Mouse (Mus musculus): ENCODE measurements around the gene Ddx39b.

Ddx39b gene

DNA sequence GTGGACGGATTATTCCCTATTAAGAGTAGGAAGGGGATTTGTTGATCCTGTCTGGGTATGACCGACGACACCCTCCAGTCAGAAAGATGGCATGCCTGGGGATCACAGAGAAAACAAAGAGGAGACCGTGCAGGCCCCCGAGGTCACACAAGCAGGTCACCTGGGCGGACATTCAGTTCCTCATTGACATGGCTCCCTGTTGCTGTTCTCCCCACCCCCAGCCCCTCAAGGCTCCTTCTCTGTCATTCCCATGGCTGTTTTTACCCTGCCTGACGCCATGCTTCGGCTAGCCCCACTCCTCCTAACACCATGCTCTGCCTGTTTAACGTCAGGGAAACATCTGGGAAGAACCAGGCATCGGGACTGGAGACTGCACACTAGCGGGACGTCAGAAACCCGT is 20.1 kb downstream of the Ddx39b start:
- no peak for DNase-seq (ENCODE audit: low read depth)

DNA sequence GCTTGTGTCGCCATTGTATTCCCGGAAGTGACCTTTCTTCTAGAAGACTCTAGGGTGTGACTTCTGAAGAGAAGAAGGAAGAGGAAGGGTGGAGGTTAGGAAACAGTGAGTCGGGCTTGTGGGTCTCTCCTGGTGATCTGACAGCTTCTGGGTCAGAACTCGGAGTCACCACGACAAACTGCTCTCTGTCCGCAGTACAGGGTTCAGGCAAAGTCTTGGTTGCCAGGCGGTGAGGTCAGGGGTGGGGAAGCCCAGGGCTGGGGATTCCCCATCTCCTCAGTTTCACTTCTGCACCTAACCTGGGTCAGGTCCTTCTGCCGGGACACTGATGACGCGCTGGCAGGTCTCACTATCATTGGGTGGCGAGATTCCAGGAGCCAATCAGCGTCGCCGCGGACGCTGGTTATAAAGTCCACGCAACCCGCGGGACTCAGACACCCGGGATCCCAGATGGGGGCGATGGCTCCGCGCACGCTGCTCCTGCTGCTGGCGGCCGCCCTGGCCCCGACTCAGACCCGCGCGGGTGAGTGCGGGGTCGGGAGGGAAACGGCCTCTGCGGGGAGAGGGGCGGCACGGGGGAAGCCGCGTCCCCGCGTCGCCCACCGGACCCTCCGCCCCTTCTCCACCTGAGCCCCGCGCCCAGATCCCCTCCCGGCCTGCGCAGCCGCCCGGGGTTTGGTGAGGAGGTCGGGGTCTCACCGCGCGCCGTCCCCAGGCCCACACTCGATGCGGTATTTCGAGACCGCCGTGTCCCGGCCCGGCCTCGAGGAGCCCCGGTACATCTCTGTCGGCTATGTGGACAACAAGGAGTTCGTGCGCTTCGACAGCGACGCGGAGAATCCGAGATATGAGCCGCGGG is 21.3 kb downstream of the Ddx39b start, which contains the start of gene H2-D1:
Gene H2-D1, plus strand, starts transcription at position 67 of the 859 bp plus-strand sequence.
- peak; percentile 99 for DNase-seq (ENCODE audit: low read depth)

DNA sequence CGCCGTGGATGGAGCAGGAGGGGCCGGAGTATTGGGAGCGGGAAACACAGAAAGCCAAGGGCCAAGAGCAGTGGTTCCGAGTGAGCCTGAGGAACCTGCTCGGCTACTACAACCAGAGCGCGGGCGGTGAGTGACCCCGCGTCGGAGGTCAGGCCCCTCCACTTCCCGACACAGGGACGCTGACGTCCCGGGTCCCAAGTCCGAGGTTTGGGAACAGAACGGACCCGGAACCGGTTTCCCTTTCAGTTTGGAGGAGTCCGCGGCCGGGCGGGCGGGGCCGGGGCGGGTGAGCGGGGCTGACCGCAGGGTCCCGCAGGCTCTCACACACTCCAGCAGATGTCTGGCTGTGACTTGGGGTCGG is 22.0 kb downstream of the Ddx39b start:
- DNase-seq (ENCODE audit: low read depth), result peak; percentile 73

DNA sequence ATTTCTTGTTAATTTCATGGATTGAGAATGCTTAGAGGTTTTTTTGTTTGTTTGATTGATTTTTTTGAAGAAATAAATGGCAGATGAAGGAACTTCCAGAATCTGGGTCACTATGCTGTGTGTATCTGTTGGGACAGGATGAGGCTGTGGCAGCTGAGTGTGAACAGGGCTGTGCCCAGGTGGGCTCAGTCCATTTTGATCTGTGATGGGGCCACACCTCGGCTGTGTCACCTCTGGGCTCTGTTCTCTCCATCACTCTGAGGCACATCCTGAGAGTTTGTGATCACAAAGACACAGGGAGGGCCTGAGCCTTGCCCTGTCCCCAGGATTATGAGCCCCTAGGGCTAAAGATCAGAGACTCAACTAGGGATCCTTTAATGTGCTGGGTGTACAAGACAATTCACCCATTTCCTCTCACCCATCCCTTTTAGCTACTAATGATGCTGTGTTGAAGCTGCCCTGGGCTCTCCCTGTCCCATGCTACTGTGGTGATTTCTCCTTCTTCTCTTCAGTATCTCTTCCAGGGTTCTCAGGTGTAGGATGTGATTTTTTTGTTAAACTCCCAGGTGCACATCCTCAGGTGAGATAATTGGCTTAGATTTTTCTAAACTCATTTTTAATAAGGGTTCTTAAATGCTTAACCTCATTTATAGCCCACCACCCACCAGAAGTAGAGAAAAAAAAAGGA is 26.0 kb downstream of the Ddx39b start:
- DNase-seq (ENCODE audit: low read depth), result peak; percentile 39

DNA sequence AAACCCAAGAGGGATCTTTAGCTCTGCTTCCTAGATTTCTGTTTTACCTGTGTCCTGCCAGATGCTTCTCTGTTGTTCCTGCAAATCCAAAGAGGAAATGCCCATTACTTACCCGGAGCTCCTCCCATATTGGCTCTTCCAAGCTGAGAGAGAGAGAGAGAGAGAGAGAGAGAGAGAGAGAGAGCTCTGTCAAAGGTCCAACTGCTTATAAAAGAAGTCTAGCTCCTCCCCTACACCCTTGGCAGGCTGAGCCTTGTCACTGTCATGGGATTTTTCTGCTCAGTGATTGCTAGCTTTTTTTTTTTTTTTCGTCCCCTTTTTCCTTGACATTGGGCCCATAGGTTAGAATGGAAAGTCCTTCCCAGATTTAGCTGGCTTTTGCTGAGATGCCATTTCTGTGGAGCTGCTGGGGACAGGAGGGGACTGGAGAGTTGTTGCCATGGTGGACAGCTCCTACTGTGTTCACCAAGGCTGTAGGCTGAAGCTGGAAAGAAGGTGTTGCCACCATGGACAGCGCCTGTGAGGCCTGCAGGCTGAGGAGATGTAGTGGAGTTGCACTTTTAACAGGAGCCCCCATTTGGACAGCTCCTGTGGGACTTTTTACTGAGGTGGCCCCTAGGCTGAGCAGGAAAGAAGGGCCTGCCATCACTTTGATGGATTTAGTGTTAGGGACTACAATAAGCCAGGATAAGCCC is 28.3 kb downstream of the Ddx39b start:
- peak; percentile 78 for DNase-seq (ENCODE audit: low read depth)

DNA sequence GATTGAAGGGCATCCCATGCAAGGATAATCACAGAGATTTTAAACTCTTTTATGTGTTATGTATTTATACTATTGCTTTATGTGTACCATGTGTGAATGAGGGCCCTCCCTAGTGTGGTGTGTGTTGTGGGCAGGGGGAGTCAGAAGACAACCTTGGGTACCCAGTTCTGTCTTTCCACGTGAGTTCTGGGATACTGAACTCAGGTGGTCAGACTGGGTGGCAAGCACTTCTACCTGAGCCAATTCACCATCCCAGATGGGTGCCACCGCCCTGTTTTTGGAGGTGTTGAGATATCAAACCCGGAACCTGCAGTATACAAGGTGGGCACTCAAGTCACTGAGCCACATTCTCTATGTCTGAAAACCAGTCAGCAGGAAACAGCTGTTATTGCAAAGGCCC is 30.7 kb downstream of the Ddx39b start:
- DNase-seq (ENCODE audit: low read depth), result no peak

DNA sequence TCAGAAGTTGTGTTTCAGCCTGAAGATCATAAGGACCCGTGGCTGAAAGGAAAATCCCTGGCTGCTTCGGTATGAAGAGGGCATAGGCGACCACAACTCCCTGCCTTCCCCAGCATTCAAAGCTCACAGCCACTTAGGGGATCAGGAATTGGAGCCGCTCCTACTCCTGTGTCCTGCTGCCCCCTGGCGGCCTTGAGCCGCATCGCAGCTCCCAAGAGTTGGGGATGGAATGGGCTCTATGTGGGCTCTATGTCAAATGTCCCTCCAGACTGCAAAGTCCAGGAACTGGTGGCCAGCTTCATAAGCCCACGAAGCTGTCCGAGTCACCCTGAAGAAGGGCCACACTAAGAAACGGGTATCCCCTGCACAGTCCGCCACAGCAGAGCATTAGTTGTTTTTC is 33.2 kb downstream of the Ddx39b start:
- DNase-seq (ENCODE audit: low read depth), result peak; percentile 88

DNA sequence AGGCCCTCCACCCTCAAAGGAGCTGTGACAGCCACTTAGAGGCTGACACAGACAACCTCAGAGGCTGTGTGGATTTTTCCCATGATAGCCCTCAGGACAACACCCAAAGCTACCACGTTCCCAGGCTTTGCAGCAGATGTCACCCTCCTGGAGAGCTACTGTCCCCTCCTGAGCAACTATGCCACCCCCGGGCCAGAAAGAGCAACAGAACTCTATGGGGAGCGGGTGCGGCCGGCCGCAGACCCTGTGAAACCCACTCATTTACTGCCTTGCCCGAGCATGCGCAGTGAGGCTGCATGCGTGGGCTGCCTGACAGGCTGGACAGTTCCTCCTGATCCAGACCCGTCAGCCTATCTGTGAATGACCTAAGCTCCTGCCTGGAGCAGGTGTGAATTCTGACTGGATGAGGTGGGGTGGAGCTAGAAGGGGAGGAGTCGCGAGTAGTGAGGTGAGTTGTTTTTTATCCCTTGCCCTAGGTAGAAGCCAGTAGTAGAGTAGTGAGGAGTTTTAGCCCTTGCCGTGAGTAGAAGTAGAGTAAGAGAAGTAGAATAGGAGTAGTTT is 34.8 kb downstream of the Ddx39b start:
- DNase-seq (ENCODE audit: low read depth), result no peak

DNA sequence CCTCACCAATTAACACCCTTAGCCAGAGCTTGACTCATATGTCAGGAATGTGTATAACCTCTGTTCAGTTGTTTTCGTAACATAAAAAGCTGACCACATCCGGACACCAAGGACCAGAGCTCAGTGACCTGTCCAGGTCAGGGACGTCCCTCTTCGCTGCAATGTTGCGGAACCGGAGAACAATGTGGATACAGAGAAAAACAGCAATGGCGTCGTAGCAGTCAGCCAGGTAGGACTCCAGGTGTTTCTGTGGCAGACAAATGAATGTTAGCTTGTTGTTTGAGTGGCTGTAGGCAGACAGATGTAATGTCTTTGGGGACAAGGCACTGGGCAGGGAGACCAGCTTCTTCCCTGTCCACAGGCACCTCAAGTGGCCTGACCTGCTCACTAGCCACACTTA is 36.5 kb downstream of the Ddx39b start:
- no peak for DNase-seq (ENCODE audit: low read depth)

DNA sequence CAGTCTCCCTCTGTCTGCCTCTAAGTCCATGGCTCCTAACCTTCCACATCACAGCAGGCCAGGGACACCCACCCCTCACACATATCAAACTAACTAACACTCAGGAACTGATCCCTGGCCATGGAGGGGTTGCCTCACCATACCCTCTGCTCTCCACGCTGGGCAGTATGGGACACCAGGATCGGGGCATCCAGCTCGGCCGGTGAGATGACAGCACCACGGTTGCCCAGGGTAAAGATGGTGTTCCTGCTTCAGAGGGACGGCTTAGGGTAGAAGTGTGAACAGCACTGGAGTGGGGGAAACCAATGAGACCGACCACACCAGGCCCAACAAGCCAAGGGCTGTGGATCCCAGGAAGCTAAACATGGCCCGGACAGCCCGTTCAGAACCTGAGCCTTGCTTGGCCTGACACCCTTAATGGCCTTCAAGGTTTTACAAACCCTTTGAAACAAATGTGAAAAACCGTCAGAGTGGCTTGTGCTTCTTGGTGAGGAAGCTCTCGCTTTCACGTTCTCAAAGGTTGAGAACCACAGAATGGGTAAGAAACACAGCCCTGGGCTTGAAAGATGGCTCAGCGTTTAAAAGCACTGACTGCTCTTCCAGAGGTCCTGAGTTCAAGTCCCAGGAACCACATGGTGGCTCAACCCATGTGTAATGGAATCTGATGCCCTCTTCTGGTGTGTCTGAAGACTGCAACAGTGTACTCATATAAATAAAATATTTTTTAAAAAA is 37.6 kb downstream of the Ddx39b start:
- DNase-seq (ENCODE audit: low read depth), result no peak

DNA sequence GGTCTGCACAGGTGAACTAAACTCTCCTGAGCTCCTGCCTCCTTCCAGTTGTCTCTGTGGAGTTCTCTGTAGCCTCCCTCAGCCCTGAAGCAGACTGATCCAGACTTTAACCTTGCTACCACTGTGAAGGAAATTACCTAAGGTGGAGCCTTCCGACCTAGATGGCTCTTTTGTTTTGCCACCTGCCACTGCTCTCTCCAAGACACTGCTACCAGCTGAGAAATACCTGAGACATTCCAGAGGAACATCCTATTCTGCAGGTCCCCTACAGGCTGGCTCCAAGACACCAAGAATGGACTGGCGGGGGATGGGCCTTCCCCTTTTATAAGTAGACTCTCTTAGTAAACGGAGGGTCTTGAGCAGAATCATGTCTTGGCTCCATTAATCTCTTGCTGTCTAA is 38.7 kb downstream of the Ddx39b start:
- DNase-seq (ENCODE audit: low read depth), result no peak

DNA sequence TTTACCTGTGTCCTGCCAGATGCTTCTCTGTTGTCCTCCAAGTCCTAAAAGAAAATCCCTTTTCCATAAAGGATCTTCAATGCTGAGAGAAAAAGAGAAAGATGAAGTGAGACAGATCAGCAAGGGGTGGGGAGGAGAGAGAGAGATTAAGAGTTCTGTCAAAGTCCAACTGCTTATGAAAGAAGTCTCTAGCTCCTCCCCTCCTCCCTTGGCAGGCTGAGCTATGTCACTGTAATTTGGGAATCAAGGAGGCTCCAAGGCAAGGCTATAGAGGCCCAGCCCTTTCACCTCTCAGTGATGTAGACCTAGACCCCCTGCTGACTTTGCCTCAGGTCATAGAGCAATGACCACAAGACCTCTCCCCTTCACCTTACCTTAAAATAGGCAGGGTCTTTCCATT is 43.9 kb downstream of the Ddx39b start:
- DNase-seq (ENCODE audit: low read depth), result no peak

DNA sequence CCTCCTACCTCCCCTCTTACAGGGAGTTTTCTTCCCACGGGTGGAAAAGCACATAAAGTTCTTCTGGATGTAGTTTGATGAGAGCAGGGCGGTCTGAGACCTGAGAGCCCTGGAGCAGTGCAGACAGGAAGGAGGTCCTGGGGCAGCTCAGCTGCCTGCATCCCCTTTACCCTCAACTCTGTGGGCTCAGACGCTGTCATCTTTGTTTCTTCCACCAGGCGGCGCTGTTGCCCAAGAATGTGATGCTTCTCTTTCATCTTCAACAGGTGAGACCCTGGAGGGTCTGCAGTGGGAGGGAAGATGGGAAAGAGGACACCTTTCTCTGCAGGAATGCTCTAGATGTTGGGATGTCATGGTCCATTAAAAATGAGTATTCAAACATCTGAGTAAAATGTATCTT is 54.2 kb downstream of the Ddx39b start:
- DNase-seq (ENCODE audit: low read depth), result peak; percentile 83

DNA sequence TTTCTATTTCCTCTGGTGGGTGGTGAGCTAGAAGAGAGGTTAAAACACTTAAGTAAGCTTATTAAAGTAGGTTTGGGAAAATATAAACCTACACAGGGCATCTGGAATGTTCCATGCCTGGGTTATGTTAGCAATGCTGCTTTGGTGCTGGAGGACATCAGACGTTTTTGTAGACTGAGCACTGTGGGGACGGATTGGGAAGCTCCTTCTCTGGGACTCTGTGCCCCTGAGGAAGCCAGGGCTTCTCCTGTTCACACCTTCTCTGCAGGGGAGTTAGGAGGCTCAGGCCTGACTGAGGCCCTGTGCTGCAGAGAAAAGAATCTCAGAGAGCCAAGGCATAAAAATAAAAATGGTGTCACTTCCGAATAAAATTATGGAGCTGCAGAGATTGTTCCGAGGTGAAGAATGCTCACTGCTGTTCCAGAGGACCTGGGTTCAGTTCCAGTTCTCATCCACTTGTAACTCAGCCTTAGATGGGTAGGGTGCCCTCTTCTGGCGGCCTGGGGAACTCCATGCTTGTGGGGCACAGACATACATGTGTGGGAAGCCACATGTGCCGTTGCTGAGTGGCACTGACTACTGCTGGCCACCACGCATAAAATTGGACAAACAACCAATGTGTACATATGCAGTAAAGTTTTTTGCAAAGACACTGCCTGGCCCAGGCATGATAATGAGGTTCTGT is 58.9 kb downstream of the Ddx39b start:
- DNase-seq (ENCODE audit: low read depth), result peak; percentile 49

DNA sequence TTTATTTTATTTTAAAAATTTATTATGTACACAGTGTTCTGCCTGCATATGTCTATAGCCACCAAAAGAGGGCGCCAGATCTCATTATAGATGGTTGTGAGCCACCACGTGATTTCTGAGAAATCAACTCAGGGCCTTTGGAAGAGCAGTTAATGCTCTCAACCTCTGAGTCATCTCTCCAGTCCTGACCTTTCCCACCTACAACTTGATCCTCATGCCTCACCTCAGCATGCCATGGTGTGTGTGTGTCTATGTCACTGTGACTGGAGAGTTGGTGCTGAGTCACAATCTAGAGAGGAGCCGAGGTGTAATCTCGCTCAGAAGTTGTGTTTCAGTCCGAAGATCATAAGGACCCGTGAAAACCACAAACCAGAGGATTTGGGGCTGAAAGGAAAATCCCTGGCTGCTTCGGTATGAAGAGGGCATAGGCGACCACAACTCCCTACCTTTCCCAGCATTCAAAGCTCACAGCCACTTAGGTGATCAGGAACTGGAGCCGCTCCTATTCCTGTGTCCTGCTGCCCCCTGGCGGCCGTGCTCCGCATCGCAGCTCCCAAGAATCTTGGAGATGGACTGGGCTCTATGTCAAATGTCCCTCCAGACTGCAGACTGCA is 60.2 kb downstream of the Ddx39b start:
- peak; percentile 95 for DNase-seq (ENCODE audit: low read depth)

DNA sequence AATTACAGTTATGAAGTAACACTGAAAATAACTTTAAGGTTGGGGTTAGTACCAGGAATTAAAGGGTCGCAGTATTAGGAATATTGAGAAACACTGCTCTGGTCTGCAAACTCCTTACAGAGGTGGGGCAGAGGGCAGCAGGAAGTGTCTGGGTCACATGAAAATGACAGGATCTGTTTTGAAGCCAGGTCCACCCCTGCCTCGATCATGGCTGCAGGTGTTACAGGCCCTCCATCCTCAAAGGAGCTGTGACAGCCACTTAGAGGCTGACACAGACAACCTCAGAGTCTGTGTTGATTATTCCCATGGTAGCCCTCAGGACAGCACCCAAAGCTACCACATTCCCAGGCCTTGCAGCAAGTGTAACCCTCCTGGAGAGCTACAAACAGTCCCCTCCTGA is 61.7 kb downstream of the Ddx39b start:
- no peak for DNase-seq (ENCODE audit: low read depth)

Measured in induced T-regulatory cell, adult 2 months (primary cell).